Mouse (Mus musculus) lung, adult 10 weeks (tissue): ENCODE data around the gene Gm3488. TPM values are rescaled to one million over a fixed set of nuclear protein-coding genes. Genes with fewer than 3 reads are reported as not detected.

Source experiments
- polyA plus RNA-seq: library from polyadenylated mRNA; stranded (reverse); fragments of 350-450 nt; fragmentation: Illumina TruSeq; extraction: RNeasy Lipid Tissue Mini Kit (QIAGEN cat#74804); gene quantifications from one replicate; pipeline ENCODE4 v1.2.3, GENCODE M21; 2014; ENCODE audit warnings: low read depth, low replicate concordance; ENCODE audit not compliant: insufficient read depth

Gene Gm3488
- polyA plus RNA-seq = 0.15 TPM

GRCm38 (mm10) chr14:5501374-5501773 is at the start of gene Gm3488:
TSS of gene Gm3488 (plus strand) at chr14:5501674.

GRCm38 (mm10) chr14:5455367-5455766 is 46.1 kb upstream of the Gm3488 start, which contains the start of gene Gm3194:
TSS of gene Gm3194 (minus strand) at chr14:5455467.

GRCm38 (mm10) chr14:5477730-5478129 is 23.7 kb upstream of the Gm3488 start, which contains the start of gene Gm8246:
TSS of gene Gm8246 (minus strand) at chr14:5477830.

GRCm38 (mm10) chr14:5483907-5484306 is 17.6 kb upstream of the Gm3488 start, which contains the start of gene Gm3187:
TSS of gene Gm3187 (plus strand) at chr14:5484207.

GRCm38 (mm10) chr14:5538196-5538595 is 36.7 kb downstream of the Gm3488 start, which contains the start of gene Gm3532:
TSS of gene Gm3532 (plus strand) at chr14:5538496.

Other genes starting within 250 kb of the Gm3488 start
- gene Gm3526, start 241.1 kb upstream of the Gm3488 start, polyA plus RNA-seq = not detected
- gene Gm3542, start 166.7 kb upstream of the Gm3488 start, polyA plus RNA-seq = not detected
- gene Gm3500, start 112.6 kb upstream of the Gm3488 start, polyA plus RNA-seq = 0.28 TPM
- not detected for gene Gm3194, start 46.2 kb upstream of the Gm3488 start, polyA plus RNA-seq
- not detected for gene Gm8246, start 23.8 kb upstream of the Gm3488 start, polyA plus RNA-seq
- gene Gm3187, start 17.5 kb upstream of the Gm3488 start, polyA plus RNA-seq = not detected
- not detected for gene Gm3532, start 36.8 kb downstream of the Gm3488 start, polyA plus RNA-seq
- gene Gm8265, start 131.4 kb downstream of the Gm3488 start, polyA plus RNA-seq = not detected
- not detected for gene Gm9603, start 185.8 kb downstream of the Gm3488 start, polyA plus RNA-seq
- gene Gm3373, start 239.9 kb downstream of the Gm3488 start, polyA plus RNA-seq = not detected